Mouse (Mus musculus) heart, adult 2 months (tissue): ENCODE results near the gene Olfr325. TPM values are rescaled to one million over a fixed set of nuclear protein-coding genes. Genes with fewer than 3 reads are reported as not detected.

Experiments used
- DNase-seq, 2 experiments: peaks; one replicate each; pipeline ENCODE4 v3.0.0; 2021
- H3K27ac ChIP-seq: fragments of 200-600 bp; 2 replicates; pipeline ENCODE4 v1.8.1; 2022
- H3K27me3 ChIP-seq: fragments of 200-500 bp; 2 replicates; pipeline ENCODE4 v1.6.1; 2012; ENCODE audit warnings: mild to moderate bottlenecking, low read length, inconsistent platforms, mixed read lengths; ENCODE audit not compliant: control insufficient read depth, insufficient read depth
- H3K36me3 ChIP-seq: fragments of 200-500 bp; 2 replicates; pipeline ENCODE4 v1.6.1; 2012; ENCODE audit warnings: low read length, inconsistent platforms; ENCODE audit not compliant: control insufficient read depth, insufficient read depth
- H3K4me1 ChIP-seq: fragments of 200-500 bp; 2 replicates; pipeline ENCODE4 v1.6.1; 2011; ENCODE audit warnings: low read length; ENCODE audit not compliant: control insufficient read depth, insufficient read depth
- H3K4me3 ChIP-seq: fragments of 200-600 bp; 2 replicates; pipeline ENCODE4 v1.8.1; 2022
- H3K79me2 ChIP-seq: fragments of 200-500 bp; replicated peaks from 2 replicates; pipeline ENCODE4 v1.6.1; 2012; ENCODE audit warnings: mild to moderate bottlenecking, inconsistent platforms, low read length, moderate library complexity, mixed read lengths; ENCODE audit not compliant: control insufficient read depth, insufficient read depth
- H3K9ac ChIP-seq: fragments of 200-500 bp; 2 replicates; pipeline ENCODE4 v1.6.1; 2012; ENCODE audit warnings: low read depth, mild to moderate bottlenecking, control low read depth, inconsistent platforms, low read length, mixed read lengths
- CTCF ChIP-seq: fragments of 200-600 bp; IDR thresholded peaks from 2 replicates; pipeline ENCODE4 v1.8.1; 2022; ENCODE audit warnings: antibody characterized with exemption, mild to moderate bottlenecking, moderate library complexity
- EP300 ChIP-seq: fragments of 200-500 bp; IDR thresholded peaks from 2 replicates; pipeline ENCODE4 v1.6.1; 2011; ENCODE audit warnings: low read depth, low read length, control low read depth; ENCODE audit not compliant: insufficient read depth
- POLR2A ChIP-seq: fragments of 200-500 bp; IDR thresholded peaks from 2 replicates; pipeline ENCODE4 v1.6.1; 2011; ENCODE audit warnings: mild to moderate bottlenecking, low read depth, low read length, control low read depth; ENCODE audit not compliant: insufficient read depth
- WGBS: fragments of 180-500 bp; shearing (Covaris S2); methylation state at CpG from one replicate; pipeline ENCODE4 v1.1.7; 2018; 5-methylcytosine and 5-hydroxymethylcytosine counted together
- intact Hi-C: fragments of 180-260 bp; cut with DNase I; formaldehyde crosslinking; loops from one replicate; pipeline ENCODE4 v1.15.1; 2025
- polyA plus RNA-seq: library from polyadenylated mRNA; depleted of rRNA; stranded (reverse); fragments of >200 nt; gene quantifications from 2 replicates; pipeline ENCODE4 v1.2.3, GENCODE M21; 2012
- total RNA-seq, 2 experiments: library from RNA; stranded (reverse); gene quantifications; 2 replicates each; pipeline ENCODE4 v1.2.3; 2021

The Olfr325 gene
- total and polyA plus RNA-seq, 3 experiments: not detected

DNA sequence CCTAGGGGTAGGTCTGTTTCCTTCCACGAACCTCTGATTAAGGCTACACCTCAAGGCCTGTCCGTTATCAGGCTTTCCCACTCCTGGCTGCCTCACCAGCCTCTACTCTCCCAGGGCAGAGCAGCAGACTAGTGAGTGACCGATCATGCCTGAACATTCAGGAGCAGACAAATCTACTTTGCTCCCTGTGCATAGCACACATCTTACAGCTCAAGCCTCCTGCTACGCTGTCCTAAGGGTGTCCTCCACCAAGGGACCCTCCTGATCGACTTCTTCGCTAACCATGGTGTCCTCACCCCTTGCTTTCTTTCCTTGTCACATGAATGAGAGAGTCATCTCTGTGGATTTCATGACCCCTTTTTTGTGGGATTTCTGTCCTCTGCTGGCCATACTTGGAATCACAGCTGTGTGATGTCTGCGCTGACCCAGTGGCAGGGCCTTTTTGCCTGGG is 10.4 kb downstream of the Olfr325 start:
- intact Hi-C loops: loop anchor here (5.0 kb wide), 2 partner anchors 186 to 351 kb away; no protein-coding TSS in a partner anchor
- DNase-seq: peak; percentile 19 to 56

DNA sequence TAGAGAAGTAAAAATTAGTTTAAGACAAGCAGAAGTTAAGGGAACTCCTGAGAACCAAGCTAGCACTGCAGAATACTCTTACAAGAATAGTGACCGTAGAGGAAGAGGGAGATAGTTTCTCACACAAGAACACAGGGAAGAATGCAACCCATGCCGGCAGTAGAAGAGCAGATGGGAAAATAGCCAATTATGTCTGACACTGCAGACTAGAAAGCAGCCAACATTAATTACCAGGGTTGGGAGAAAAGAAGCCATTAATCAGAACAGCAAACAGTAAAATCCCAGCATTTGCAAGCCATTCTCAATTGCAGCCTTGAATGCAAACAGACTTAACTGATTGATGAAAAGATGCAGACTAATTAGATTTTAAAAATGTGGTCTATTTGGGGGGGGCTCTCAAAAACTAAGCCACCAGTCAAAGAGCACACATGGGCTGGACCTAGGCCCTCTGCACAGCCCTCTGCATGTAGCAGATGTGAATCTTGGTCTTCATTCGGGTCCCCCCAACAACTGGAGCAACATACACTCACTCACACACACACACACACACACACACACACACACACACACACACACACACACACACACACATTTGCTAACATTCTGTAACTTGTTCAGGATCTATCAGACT is 11.2 kb downstream of the Olfr325 start:
- 52% methylated on average over 3 of the region's 3 CpGs for WGBS
- H3K4me1 ChIP-seq: no peaks in the 10 kb centered on the region
- DNase-seq: no peak
- no peak for TF ChIP-seq POLR2A
- no peak overlapping the region for H3K4me3 ChIP-seq
- no peak overlapping the region for H3K27ac ChIP-seq
- H3K27me3 ChIP-seq: no peaks in the 10 kb centered on the region
- intact Hi-C loops: loop anchor here (5.0 kb wide), 2 partner anchors 186 to 351 kb away; no protein-coding TSS in a partner anchor
- H3K79me2 ChIP-seq: no peaks in the 10 kb centered on the region
- H3K9ac ChIP-seq: no peak overlapping the region
- H3K36me3 ChIP-seq: no peaks in the 10 kb centered on the region

More for the DNA sequence above, 10.4 kb downstream of the Olfr325 start:
- Histone ChIP-seq H3K79me2 (no peaks in the 10 kb centered on the region), H3K9ac (no peak overlapping the region), H3K27me3 (no peaks in the 10 kb centered on the region), H3K36me3 (no peaks in the 10 kb centered on the region), H3K4me3 (no peak overlapping the region), H3K4me1 (no peaks in the 10 kb centered on the region), H3K27ac (no peak overlapping the region)
- TF ChIP-seq CTCF (peak; percentile 89), EP300 (no peak)
- 64% methylated on average over 7 of the region's 7 CpGs for WGBS

DNA sequence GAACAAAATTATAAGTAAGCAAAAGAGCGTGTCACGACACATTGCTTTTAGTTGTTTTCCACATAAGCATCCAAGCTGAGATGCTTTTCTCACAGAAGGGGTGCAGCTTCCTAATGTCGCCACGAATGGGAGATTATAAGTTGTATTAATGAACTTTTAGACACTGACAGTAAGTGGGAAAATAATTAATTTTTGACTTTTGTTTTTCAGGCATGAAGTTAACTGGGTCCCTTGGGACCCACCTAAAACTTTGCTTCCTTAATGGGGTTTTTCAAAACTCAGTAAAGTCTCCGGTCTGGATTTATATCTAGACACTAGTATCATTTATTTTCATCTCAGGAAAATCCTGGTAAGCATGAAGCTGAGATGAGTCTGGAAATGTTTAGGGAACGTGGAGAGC is 17.3 kb downstream of the Olfr325 start, which contains the start of gene Olfr324:
TSS of gene Olfr324 (plus strand) at position 301 of the 400 bp plus-strand sequence.
- Histone ChIP-seq H3K79me2 (no peaks in the 10 kb centered on the region), H3K9ac (no peak within 1 kb of the TSS), H3K4me3 (no peak within 1 kb of the TSS), H3K27me3 (no peaks in the 10 kb centered on the region), H3K36me3 (no peaks in the 10 kb centered on the region), H3K4me1 (no peaks in the 10 kb centered on the region), H3K27ac (no peak within 1 kb of the TSS)
- 68% methylated on average over 6 of the region's 6 CpGs for WGBS
- DNase-seq: no peak
- TF ChIP-seq CTCF (no peak), EP300 (no peak), POLR2A (no peak)
- intact Hi-C loops: no loop called here

DNA sequence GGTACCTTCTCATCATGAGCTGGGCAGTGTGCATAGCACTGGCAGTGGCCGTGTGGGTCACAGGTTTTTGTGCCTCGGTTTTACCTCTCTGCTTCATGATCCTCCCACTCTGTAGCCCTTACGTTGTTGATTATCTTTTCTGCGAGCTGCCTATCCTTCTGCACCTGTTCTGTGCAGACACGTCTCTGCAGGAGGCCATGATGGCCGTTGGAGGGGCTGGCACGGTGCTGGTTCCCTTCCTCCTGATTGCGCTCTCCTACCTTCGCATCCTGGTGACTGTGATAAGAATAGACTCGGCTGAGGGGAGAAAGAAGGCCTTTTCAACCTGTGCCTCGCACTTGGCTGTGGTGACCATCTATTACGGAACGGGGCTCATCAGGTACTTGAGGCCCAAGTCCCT is 20.3 kb downstream of the Olfr325 start:
- no peaks in the 10 kb centered on the region for H3K27me3 ChIP-seq
- no peak overlapping the region for H3K9ac ChIP-seq
- TF ChIP-seq CTCF: no peak
- no peak for TF ChIP-seq EP300
- no peak for TF ChIP-seq POLR2A
- no peaks in the 10 kb centered on the region for H3K4me1 ChIP-seq
- H3K27ac ChIP-seq: no peak overlapping the region
- intact Hi-C loops: no loop called here
- H3K36me3 ChIP-seq: no peaks in the 10 kb centered on the region
- no peaks in the 10 kb centered on the region for H3K79me2 ChIP-seq
- no peak for DNase-seq
- H3K4me3 ChIP-seq: no peak overlapping the region
- WGBS: 81% methylated on average over 13 of the region's 13 CpGs

DNA sequence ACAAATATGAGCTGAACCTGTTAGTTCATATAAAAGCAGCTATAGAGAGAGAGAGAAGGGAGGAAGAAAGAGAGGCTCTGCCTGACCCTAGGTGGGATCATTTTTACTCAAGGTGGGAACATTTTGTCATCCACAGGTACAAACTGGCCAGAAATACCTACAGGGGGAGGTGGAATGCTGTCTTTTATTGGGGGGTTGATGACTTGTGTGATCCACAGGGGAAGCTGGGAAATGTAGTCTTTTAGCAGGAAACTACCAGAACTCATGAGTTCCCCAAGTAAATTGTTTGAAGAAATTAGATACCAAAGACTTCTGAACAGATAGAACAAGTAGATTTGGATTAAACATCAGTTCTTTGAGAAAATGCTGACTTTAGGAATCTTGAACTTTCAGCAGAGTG is 24.5 kb downstream of the Olfr325 start:
- Histone ChIP-seq H3K27me3 (no peaks in the 10 kb centered on the region), H3K9ac (no peak overlapping the region), H3K27ac (no peak overlapping the region; the same call in 1 of the 2 replicates), H3K4me1 (peaks cover 3% of the 10 kb centered on the region), H3K36me3 (no peaks in the 10 kb centered on the region), H3K79me2 (no peaks in the 10 kb centered on the region), H3K4me3 (no peak overlapping the region)
- TF ChIP-seq CTCF: no peak
- no peak for TF ChIP-seq EP300
- TF ChIP-seq POLR2A: no peak
- no peak for DNase-seq
- intact Hi-C loops: no loop called here

DNA sequence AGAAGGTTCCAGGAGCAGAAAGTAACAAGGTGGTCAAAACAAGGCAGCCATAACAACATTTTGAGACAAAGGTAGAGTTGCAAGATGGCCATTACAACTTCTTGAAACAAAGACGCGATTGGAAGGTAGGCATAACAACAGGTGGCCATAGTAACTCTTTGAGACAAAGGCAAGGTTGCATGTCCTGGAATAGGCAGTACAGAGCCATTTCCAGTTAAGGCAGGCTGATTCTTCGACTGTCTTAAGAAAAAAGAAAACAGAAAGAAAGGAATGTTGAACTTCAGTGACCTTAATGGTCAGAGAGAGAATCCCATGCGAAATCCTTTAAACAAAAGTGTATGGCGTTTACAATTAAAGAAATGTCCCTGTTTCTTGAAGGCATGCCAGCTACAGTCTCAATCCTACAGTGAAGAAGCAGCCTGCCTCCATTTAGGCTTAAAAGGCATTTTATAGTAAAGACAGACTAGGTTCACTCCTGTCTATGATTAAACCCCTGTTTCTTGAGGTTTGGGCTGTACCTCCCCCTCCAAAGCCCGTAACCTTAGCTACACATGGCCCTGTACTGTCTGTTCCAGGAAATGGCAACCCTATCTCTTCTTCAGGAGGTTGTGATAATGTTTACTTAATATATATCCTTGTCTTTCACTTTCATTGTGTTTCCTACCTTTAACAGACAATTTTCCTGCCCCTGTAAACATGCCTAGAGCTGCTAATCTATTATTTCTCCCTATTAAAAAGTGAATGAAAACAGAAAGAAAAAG is 25.4 kb downstream of the Olfr325 start:
- peaks cover 3% of the 10 kb centered on the region for H3K4me1 ChIP-seq
- intact Hi-C loops: no loop called here
- no peaks in the 10 kb centered on the region for H3K79me2 ChIP-seq
- no peak for DNase-seq
- WGBS: 66% methylated on average over 6 of the region's 6 CpGs
- no peak overlapping the region for H3K9ac ChIP-seq
- no peaks in the 10 kb centered on the region for H3K27me3 ChIP-seq
- no peak overlapping the region for H3K27ac ChIP-seq
- TF ChIP-seq EP300 (no peak), CTCF (no peak), POLR2A (no peak)
- H3K4me3 ChIP-seq: no peak overlapping the region
- H3K36me3 ChIP-seq: no peaks in the 10 kb centered on the region
